Mouse (Mus musculus): Measurements from ENCODE around the gene Il11ra2. TPM values are rescaled to one million over a fixed set of nuclear protein-coding genes. Genes with fewer than 3 reads are reported as not detected.

The Il11ra2 gene
- polyA plus RNA-seq, 1 experiment from 2014 or later = not detected

Other genes with a start within 250 kb of the Il11ra2 start
- gene Gm21586, start 222.5 kb downstream of the Il11ra2 start, polyA plus RNA-seq (2015; fragmentation: Nextera tagmentation; extraction: Ambion mirVana) = not detected in 2 replicates
- 0.08 TPM in 1 of 2 replicates, not detected in the other for gene Gm2163, start 195.1 kb downstream of the Il11ra2 start, polyA plus RNA-seq (2015; fragmentation: Nextera tagmentation; extraction: Ambion mirVana)
- 0.15 TPM in 1 of 2 replicates, not detected in the other for gene Fam205a2, start 133.7 kb downstream of the Il11ra2 start, polyA plus RNA-seq (2015; fragmentation: Nextera tagmentation; extraction: Ambion mirVana)
- gene Gm10591, start 49.7 kb downstream of the Il11ra2 start, polyA plus RNA-seq (2015; fragmentation: Nextera tagmentation; extraction: Ambion mirVana) = 1.0 TPM in 1 of 2 replicates, not detected in the other
- gene Gm2564, start 32.2 kb downstream of the Il11ra2 start, polyA plus RNA-seq (2015; fragmentation: Nextera tagmentation; extraction: Ambion mirVana) = 0.77 TPM in 1 of 2 replicates, not detected in the other
- not detected in 2 replicates for gene Ccl27b, start 6.6 kb downstream of the Il11ra2 start, polyA plus RNA-seq (2015; fragmentation: Nextera tagmentation; extraction: Ambion mirVana)
- gene 4930578G10Rik, start 73.7 kb upstream of the Il11ra2 start, polyA plus RNA-seq (2015; fragmentation: Nextera tagmentation; extraction: Ambion mirVana) = not detected in 2 replicates
- not detected in 2 replicates for gene Ccl19, start 94.7 kb upstream of the Il11ra2 start, polyA plus RNA-seq (2015; fragmentation: Nextera tagmentation; extraction: Ambion mirVana)
- gene Ccl21a, start 112.1 kb upstream of the Il11ra2 start, polyA plus RNA-seq (2015; fragmentation: Nextera tagmentation; extraction: Ambion mirVana) = 74.8 and 78.1 TPM in 2 replicates
- 0.04 TPM in 1 of 2 replicates, not detected in the other for gene Fam205a1, start 192.0 kb upstream of the Il11ra2 start, polyA plus RNA-seq (2015; fragmentation: Nextera tagmentation; extraction: Ambion mirVana)
- 0.11 TPM in 2 replicates for gene Gm12394, start 194.9 kb upstream of the Il11ra2 start, polyA plus RNA-seq (2015; fragmentation: Nextera tagmentation; extraction: Ambion mirVana)
- gene Fam205c, start 212.3 kb upstream of the Il11ra2 start, polyA plus RNA-seq (2015; fragmentation: Nextera tagmentation; extraction: Ambion mirVana) = not detected in 2 replicates